Mouse (Mus musculus) brain, adult 2 months (tissue): ENCODE results near the gene Srek1ip1.

Source experiments
- DNase-seq: peaks from one replicate; pipeline ENCODE4 v3.0.0; 2011; ENCODE audit warnings: low read depth, low spot score

Srek1ip1 gene

DNA sequence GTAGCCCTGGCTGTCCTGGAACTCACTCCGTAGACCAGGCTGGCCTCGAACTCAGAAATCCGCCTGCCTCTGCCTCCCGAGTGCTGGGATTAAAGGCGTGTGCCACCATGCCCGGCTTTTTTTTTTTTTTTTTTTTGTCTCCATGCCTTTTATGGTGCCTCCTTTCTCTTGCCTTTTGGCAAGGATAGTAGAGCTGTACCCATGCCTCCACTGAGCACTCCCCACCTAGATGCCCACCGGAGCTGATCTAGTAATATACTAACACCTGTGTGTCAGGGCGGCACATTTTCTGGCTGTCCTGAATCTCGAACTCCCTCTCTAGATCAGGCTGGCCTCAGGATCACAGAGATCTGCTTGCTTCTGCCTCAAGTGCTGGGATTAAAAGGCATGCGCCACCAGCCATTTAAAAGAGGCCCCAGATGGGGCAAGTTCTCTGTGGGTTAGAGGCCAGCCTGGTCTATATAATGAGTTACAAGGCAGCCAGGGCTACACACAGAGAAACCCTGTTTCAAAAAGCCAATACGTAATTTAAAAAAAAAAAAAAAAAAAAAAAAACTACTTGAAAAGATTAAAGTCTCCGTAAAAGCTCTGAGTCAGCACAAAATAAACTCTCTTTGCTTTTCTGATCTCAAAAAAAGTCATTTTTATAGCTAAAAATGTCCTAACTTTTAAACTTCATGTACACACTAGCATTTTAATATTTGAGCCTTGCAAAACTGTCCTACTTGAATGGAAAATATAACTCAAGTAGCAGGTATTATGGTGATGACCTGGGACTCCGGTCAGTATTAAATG is 51.2 kb downstream of the Srek1ip1 start:
- no peak for DNase-seq

DNA sequence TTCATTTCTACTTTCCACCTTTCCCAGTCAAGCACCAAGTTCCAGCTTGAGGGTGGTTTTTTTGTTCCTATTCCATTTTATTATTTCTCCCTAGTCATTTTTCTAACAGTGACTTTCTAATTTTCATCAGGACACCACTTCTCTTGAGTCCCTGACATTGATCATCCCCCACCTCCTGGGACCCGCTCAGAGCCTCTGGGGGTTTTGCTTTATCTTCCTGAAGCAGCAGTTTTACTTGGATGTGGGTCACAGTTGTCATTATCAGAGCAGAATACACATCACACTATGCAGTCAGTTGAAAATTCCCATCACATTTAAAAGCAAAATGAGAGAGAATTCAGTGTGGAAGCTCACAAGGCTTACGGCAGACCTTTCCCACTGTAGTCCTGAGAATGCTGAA is 61.4 kb downstream of the Srek1ip1 start:
- DNase-seq, result no peak

DNA sequence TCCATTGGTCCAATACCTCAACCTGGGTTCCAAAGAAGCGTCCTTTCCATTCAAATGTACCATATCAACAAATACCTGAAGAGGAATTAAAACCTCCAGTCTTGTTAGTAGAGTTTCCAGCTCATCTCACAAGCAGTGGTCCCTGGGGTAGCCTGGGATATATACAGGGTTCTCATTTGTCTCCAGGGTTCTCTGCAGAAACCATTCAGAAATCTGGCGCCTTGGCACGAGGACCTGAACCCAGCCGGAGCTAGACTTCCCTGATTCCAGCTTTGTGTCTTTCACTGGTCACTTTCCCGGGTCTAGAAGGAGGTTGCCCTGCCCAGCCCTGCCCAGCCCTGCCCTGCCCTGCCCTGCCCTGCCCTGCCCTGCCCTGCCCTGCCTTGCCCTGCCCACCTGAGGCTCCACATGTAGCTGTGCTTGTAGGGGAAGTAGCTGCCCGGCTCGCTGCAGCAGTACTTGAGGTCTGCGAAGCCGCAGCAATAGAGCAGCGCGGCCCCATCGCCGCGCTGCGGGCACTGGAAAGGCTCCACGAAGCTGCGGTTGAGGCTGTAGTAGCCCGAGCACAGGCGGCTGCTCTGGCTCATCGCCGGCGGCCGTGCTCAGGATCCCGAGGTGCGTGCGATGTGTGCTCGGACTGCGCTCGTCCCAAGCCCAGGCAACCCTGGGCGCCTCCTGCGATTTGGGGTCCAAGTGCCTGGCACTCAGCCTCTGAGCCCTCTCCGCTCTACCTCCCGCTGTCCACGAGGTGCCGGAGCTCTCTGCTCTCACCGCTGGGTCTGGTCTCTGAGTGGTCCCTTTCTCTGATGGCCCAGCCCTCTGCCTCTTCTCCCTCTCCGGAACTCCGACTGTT is 71.1 kb downstream of the Srek1ip1 start, which contains the start of gene Shisal2b:
TSS of gene Shisal2b (minus strand) at position 767 of the 853 bp plus-strand sequence.
- peak; percentile 43 for DNase-seq

DNA sequence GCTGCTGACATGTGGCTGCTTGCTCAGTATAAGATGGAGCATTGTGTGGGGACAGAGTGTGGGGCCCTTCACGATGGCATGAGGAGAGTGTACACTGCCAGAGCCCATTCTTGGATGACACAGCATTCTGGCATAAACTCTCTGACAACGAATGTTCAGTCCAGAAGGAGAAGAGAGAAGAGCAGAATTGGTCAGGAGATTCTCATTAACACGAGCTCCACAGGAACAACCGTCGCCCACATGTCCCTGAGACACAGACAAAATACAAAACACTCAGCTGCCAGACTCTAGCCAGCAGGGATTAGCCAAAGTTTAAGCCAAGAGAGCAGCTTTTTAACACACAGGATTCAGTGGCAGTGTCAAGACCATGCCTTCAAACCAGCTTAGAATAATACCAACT is 74.4 kb downstream of the Srek1ip1 start:
- peak; percentile 45 for DNase-seq

DNA sequence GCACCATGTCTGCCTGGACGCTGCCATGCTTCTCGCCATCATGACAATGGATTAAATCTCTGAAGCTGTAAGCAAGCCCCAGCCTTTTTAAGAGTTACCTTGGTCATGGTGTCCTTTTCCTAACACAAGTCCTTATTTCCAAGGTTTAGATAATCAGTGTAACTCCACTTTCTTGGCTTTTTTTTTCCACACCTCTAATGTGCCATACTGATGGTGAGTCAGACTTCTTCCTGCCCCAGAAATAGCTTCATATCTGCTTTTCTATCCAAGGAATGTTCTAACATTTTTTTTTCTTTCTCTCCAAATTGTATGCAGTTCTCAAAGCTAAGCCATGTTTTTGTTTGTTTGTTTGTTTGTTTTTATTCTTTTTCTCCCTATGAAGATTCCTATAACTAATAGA is 77.6 kb downstream of the Srek1ip1 start:
- DNase-seq, result peak; percentile 64

DNA sequence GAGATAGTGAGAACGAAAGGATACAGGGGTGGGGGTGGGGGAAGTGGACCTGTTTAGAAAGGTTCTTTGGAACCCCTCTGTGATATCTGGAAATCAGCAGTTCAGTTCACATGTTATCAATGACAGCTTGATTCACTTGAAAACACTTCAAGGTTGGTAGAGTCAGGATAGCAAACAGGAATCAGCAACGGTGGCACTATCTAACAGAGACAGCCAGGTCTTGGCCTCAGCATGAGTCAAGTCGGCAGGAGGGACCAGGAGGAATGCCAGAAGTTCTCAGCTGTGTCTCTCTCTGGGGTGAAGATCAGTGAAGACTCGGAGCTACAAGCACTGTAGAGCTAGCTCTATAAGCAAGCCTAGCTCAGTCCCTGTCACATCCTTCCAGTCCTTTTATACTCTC is 86.2 kb downstream of the Srek1ip1 start:
- no peak for DNase-seq

DNA sequence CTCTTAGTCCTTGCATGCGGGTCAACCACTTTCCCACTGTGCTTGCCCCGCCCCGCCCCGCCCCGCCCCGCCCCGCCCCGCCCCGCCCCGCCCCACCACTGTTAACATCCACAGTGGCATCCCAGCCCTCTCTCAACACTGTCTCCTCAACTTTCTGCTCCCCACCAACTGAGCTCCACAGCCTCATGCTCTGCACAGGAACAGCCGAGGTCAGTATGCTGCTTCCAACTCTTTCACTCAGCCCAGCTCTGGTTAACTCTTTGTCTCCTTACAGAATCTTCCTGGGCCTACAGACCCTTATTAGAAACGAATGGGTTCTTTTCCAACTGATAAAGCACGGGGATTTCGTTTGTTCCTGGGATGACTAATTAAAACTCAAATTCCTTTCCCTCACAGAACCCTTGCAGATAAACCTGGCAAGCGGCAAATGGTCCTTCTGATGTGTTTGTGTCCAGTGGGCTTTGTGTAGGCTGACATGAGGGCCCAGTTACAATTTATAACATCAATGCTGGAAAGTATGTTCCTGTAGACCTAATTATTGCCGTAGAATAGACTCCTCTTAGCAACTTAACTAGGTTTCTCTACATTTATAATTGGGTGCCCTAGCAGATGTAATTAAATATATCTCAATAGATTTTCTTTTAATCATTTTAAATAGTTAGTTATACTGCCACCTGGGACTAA is 91.4 kb downstream of the Srek1ip1 start:
- no peak for DNase-seq

DNA sequence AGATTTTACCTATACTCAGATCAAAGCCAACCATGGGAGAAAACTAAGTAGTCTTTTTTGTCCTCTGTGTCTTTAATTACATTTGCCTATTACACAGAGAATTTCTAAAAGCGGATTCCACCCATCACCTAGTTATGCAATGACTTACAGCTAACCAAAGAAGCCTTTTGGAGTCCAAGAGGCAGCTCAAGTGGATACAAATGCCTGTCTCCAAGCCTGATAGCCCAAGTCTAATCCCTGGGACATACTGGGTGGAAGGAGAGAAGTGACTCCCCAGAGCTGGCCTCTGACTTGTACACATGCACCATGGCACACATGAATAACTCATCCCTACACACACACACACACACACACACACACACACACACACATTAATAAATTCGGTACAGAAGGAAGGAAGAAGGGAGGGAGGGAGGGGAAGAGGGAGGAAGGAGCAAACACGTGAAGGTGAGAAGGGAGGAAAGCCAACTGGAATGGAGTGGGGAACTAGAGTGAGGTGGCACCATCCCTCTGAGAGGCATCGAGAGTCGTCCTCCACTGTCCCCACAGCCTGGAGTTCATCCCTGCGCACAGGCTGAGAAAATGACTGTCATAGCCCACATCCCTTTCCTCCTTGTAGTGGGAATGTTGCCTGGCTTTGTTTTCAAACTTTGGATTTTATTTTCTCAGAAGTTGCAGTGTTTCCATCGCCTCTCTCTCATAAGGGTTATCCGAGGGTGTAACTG is 94.2 kb downstream of the Srek1ip1 start:
- peak; percentile 46 for DNase-seq
